Mouse (Mus musculus) layer of hippocampus, adult 8-10 months (tissue): ENCODE results near the gene Cracr2a. TPM values are rescaled to one million over a fixed set of nuclear protein-coding genes. Genes with fewer than 3 reads are reported as not detected.
A peak's percentile ranks its signal among the peaks of the same experiment; 100 is the strongest.

Experiments
- DNase-seq, 2 experiments: peaks; one replicate each; pipeline ENCODE4 v3.0.0; 2022; ENCODE audit warnings: low spot score in 2 of 2
- total RNA-seq, 4 experiments: library from RNA; stranded (reverse); gene quantifications; 2 replicates each; pipeline ENCODE4 v1.2.4; 2022

Gene Cracr2a
- total RNA-seq, 4 experiments from 2014 or later: 2.8 to 3.6 (median 3.4) TPM

DNA sequence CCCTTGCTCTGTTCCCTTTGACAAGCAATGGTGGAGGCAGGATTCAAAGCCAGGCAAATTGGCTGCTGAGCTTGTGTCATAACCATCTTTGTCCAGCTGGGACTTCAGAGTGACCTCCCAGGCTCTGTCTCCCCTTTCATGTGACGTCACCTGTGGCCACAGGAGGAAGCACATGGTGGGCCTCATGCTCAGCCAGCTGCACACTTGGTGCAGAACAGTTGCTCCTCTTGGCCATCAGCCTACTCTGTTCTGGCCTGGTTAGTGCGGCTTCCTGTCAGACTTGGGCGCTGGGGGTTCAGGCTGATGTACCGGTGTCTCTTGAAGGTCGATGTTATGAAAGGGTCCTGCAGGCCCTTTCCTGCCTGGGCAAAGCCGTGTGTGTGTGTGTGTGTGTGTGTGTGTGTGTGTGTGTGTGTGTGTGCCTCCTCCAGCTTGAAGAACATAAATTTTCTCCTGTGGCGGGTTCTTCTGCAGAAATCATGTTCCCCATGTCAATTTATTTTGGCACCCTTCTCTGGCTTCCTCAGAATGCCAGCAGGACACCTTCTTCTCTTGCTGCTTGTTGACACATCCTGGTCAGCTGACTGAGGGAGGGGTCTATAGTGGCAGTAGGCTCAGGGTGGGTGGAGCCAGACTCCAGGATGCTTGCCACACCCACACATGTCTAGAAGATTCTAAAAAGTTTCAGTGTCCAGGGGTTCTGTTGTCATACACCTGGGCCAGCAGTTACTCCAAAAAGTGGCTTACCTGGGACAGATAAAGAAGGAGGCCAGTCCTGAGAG lies 5.0 kb downstream of the Cracr2a start:
- DNase-seq: no peak

DNA sequence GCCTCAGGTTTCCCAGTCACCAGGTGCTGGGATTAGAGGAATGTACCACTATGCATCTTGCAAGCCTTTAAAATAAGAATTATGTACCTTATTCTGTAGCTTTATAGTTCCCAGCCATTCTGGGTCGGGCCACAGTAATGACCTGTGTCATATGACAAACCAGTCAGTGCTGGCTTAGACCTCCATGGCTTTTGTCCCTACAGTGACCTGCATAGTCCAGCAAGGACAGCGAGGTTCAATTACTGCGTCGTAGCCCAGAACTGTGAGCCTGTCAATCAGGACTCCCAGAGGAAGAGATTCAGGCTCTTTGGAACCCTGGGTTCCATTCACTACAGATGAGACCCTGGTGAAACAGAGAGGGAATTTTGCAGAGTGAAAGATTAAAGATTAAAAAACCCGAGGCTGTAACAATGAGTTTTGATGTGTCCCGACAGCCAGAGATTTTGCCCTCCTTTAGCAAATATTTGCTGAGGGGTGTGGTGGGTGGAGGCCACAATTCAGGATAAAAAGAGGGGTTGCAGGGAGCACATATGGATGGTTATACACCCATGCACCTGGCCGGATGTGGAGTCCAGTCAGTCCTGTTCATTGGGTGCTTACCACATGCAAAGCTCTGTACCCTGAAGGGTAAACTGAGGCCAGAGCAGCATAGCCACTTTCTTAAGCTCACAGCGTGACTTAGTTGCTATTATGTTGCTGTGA lies 10.9 kb downstream of the Cracr2a start:
- no peak for DNase-seq

DNA sequence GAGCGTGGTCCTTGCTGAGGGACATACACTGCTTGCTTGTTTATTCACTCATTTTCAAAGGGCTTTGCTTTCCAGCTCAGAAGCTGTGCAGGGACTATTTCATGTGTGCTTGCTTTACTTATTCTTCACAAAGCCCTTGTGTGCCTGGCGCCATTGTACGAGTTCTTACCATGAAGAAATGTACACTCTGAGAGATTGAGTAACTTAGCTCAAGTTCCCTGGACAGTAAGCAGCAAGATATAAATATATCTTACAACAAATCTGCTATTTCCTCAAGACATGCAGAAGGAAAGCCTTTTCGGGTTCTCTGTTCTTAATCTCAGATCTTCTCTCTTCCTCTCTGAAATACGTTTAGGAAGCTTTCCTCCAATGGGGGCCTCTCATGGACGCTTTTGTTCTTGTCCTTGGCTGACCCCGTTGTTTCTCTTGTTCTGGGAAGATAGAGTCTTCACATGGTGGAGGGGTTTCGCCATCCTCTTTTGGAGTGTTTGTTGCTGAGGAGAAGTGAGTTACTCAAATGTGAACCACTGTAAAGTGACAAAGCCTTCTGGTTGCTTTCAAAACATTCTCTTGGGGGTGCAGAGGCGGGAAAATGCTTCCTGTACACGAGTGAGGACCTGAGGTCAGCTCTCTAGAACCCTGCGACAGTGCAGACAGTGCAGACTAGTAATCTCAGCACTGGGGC lies 12.8 kb downstream of the Cracr2a start:
- no peak for DNase-seq

DNA sequence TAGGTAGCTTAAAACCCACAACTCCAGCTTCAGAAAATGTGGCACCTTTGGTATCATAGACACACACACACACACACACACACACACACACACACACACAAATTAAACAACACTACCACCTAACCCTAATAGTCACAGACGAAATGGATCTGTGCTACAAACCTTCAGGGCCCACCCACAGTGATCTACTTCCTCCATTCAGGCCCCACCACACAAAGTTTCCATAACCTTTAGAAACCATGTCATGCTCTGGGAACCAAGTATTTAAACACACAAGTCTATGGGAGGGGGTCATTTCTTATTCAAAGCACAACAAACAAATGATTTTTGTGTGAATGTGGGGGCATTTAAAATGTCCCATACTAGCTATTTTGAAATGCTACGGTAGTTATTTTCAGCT lies 14.1 kb downstream of the Cracr2a start:
- DNase-seq: no peak

DNA sequence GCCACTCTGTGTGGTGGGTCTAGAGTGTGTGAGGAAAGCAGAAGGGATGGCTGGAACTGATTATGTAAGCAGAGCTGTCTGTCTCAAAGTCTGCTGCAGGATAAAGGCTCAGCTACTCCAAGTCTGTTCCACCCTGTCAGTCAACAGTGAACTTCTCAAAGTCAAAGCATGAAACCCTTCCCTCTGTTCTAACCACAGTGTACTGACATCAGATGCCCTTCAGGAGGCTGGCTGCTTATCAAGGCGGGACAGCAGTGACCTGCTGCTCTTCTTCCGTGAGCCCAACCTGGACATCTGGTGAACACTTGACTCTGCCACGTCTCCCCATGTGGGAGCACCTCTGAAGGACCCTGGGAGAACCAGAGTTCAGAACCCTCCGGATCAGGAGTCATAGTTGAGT lies 16.6 kb downstream of the Cracr2a start:
- DNase-seq: no peak

DNA sequence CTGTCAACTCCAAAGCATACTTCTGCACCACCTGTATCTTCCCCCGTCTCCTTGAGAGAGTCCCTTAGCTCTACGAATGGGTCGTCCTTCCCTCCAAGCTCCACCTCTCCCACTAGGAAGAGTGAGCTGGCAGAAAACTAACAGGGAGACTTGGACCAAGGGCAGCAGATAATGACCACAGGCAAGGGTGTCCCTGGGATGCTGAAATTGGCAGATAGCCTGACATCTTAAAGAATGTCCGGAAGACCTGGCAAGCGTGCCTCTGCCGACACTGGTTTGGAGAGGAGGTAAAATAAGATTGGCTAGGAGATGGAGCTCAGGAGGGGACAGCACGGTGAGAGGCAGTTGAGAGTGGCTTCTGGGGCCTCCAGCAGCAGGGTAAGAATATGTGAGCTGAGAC lies 17.2 kb downstream of the Cracr2a start:
- no peak for DNase-seq

DNA sequence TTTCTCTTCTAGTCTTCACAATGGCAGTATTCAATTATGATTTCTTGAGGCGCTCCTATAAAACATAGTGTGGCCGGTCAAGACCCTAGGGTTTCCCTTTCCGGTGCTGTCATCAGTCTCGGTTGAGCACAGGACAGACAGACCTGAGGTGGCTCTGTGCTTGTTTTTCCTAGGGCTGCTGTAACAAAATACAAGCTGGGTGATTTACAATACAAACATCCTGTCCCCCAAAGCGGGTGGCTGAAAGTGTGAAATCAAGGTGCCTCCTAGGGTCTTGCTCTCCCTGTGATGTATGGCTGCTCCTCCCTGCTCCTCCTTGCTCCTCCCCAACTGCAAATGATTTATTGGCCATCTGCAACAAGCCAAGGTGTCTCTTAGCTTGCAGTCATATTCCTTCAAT lies 17.7 kb downstream of the Cracr2a start:
- no peak for DNase-seq

DNA sequence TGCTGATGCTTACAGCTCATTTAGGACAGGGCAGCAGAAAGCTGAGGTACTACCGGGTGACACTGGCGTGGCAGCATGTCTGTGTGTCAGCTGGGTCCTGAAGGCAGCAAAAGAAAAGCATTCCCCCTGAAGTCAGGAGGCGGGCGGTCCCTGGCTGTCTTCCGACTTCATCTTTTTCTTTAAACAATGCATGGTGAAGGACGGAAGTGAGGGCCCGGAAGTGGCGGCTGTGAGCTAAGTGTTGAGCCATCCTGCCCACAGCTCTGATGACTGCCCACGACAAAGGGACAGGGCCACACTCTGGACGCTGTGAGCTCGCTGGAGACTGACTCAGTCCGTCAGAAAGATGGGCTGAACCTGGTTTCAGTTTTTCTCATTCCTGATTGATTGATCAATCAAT lies 20.8 kb downstream of the Cracr2a start:
- DNase-seq: no peak

DNA sequence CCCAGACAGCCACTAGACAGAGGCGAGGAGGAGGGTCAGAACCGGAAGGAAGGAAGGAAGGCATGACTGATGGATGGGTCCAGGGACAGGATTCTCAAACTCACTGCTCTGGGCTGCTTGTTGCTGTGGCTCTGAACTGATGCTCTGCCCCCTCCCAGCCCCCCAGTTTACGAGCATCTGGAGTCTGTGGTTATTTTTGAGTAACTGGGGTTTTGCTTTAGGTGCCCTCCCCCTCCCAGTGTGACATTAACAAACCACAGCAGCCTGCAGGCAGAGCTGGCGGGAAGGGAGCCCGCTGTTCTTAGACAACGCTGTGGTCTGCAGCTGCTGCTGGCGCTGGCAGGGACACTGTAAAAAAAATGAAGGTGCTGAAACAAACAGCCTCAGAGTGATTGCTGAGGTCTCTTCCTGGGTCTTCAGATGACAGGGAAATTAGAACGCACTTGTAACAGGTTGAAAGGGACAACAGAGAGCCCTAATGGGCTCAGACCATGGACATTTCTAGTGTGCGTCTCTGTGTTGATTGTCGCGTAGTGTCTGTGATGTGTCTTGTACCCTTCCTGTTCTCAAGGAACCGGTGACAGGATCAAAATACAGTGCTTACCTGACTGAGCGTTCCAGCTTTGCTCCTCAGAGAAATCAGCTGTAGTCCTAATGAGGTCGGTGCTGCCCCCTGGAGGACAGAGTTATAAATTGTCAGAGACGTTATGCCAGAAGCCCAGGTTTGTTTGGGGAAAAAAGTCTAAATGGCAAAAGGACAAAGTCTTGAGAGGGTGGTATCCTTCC lies 21.4 kb downstream of the Cracr2a start:
- DNase-seq: peak; percentile 47 to 84

DNA sequence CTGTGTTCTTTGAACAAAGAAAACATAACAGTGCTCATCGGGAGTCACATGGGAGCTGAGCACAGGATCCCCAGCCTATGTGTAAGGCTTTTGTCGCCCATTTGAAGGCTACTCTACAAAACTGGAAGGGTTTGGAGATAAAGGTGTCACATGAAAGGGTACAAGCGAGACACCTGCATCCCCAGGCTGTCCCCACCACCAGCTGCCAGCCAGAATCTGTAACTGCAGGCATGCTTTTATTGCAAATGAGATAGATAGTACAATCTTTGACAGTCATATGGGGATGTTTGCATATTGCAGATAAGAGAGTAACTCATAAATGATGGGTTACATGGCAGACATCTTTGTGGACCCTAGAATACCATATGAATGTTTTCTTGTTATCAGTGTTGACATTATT lies 30.3 kb downstream of the Cracr2a start:
- DNase-seq: no peak

DNA sequence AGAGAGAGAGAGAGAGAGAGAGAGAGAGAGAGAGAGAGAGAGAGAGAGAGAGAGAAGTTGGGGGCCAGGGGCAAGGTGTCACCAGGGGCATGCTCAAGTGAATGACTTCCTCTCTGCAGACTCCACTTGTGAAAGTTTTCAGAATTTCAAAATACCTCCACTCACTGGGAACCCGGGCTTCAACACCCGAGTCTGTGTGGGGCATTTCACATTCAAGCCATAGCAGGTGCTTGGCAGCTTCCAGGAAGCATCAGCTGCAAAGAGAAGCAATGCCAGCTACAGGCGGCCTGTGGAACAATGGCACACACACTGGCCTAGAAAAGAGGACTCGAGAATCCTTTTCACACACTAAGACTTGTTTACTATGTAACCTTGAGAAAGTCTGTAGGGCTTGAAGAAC lies 32.3 kb downstream of the Cracr2a start:
- DNase-seq: peak; percentile 14 to 18

DNA sequence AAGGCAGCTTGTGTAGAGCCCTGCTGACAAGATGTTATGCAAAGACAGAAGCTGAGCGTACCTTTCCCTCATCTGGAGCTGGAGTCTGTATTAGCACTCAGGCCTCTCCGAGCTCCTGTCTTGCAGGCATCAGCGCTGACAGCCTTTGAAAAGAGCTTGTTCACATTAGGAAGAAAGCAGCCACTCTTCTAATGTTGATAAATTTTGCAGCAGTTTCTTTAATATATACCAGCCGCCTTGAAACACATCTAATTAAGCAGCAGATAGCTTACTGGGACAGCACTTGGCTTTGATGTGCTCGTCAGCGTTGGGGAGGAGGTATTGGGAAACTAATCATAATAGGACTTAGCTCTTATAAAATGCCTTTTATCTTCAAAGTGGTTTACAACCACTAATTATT lies 38.1 kb downstream of the Cracr2a start:
- no peak for DNase-seq

DNA sequence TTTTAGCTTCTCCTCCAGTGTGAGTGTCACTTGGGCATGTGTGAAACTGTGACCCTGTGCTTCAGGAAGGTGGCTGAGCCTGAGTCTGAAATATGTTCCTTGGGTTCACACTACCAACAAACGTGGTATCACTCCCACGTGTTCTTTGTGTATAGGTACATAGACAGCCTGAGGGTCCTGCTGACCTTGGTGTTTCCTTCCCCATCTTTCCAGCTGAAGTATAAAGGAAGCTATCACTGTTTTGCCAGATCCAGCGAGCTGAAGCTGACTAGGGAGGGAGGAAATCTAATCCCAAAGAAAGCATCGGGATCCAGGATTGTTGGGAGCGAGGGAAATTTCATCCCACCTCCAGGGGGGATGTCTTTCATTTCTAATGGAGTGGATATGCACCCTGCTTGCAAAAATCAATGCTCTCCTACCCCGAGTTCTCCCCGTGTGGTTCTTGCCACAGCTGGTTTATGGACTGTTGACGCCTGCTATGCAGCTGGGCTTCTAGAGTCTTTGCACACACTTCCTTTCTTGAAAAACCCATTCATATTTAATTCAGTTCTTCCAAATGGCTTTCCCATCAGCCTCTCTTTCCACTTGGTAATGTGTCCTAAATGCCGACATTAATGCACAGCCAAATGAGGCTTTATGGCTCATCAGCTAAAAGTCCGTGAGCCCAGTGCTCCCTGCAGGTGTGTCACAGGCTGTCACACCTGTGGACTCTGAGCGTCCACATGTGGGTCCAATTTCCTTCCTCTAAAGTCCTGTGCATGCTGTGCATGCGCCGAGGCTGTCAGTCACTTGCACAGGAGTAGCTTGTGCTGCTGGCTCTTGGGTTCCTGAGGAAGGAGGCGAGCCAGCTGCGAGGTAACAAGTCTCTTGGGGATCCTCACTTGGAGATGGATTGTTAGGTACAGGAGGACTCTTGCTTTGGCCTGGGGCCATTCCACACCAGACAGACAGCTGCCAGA lies 44.2 kb downstream of the Cracr2a start:
- no peak for DNase-seq

DNA sequence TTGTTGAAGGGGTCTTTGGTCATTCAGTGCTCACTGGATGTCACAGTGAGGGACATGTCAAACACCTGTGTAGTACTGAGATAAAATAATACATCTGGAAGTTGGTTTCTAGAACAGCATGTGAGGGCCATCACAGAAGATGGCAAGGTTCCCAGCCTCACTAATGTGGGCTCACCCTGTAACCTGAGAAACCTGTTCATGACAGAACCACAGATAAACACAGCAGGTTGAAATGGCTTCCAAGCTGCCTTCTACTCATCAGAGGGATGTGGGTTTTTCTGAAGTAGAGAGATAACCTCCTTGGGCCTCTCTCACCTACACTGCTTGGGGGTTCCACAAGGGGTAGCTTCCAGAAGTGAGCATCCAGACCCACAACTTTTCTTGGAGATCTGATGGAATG lies 48.5 kb downstream of the Cracr2a start:
- no peak for DNase-seq

DNA sequence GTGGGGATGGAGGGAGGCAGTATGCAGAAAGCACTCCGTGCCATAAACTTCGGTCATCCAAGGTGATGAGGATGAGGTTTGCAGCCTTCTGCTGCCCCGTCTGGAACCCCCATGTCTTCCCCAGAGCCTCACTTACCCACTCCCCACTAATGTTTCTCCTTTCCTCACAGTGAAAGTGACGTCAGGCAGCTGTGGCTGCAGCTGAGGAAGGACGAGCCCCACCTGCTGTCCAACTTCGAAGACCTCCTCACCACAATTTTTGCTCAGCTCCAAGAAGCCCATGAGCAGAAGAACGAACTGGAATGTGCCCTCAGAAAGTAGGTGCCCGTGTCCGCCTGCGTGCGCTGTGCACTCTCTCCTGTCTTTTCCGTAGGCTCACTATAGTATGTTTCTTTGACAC lies 50.1 kb downstream of the Cracr2a start:
- DNase-seq: no peak

DNA sequence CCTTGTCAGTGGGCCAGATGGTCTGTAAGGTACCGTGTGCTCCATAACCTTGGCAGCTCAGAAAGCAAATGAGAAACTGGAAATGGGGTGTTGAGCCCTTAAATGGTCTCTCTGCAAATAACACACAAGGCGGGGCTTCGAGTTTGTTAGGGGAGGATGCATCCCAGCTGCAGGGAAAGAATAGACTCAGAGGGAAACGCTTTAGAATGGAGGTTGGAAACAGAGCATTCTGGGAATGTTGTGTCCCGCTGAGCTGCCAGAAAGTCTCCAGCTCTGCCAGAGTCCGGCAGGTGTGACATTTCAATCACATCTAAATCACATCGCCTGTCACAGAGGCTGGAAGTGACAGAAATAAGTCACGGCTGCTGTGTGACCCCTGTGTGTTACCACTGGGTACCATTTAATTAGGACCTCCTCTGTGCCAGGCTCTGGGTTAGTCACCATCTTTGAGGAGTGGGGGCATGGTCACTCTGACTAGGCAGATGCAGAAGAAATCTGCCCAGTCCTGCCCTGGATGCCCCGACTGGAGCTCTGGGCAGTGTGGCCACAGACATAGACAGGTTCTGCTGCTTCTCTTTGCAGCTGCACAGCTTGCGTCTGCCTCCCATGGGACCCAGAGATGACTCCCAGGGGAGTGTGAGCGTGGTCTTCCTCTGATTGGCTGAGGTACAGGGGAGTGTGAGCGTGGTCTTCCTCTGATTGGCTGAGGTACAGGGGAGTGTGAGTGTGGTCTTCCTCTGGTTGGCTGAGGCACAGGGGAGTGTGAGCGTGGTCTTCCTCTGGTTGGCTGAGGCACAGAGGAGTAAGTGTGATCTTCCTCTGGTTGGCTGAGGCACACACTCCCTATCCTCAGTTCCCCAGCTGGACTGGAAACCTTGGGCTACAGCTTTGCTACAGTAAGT lies 53.2 kb downstream of the Cracr2a start:
- no peak for DNase-seq

DNA sequence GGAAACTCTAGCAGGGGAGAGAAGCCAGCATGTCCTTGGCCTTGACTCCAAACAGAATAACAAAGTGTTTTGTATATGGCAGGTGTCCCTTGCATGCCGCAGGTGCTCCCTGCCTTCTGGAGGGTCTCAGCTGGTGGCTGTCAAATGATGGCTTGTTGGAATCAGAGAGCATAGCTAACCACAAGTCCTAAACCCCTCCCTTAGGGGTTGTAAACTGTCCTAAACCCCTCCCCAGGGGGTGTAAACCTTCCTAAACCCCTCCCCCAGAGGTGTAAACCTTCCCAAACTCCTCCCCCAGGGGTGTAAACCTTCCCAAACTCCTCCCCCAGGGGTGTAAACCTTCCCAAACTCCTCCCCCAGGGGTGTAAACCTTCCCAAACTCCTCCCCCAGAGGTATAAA lies 55.5 kb downstream of the Cracr2a start:
- DNase-seq: no peak

DNA sequence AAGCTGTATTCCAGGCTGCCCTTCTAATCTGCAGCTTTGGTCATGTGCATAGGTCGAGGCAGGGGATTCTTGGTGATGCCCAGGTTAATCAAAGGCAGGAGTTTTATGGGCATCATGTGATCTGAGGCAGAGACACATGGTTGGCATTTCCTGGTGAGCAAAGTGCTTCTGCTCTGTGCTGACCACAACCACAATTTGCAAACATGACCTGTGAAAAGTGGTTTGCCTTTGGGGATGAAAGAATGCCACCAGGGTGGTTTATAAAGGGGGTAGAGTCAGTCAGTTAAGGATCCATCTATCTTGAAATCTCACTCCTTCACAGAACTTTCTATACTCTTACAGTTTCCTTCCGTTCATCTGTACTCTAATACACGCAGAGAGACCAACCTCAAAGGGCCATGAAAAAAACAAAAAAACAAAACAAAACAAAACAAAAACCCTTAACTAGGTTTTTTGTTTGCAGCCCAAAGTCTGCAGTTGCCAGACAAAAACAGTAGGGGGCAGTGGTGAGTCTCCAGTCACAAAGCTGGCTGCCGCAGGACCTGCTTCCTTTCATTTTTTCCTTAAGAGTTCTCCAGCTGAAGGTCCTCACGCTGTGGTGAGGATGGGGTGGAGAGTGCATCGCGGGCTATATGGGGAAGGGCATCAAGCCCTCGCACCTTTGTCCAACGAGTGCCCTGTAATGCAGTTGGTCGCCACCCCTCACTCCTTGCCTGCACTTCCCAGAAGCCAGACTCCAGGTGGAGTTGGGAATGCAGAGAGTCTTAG lies 56.3 kb downstream of the Cracr2a start:
- peak in 1 of 2 experiments; percentile 37 for DNase-seq

DNA sequence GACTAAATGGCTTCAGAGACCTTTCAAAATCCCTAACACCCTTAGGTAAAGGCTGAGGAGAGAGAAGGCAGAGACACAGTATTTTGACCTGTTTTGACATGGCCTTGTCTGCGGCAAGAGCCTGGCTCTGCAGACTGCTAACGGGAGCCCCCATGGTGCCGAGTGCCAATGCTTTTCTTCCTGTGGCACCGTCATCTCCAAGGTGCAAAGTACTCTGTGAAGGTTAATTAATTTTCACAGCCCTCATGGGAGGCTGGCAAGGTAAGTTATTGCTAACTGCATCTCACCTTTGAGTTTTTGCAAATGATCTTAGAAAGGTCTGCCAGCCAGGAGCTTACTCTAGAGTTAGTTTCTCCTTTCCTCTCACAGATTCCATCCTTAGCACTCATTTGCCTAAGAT lies 57.5 kb downstream of the Cracr2a start:
- no peak for DNase-seq
